Mouse (Mus musculus): ENCODE data around the gene Ell2. TPM values are rescaled to one million over a fixed set of nuclear protein-coding genes. Genes with fewer than 3 reads are reported as not detected.

The Ell2 gene
- 17.7 and 28.9 TPM in 2 replicates for polyA plus RNA-seq (2012; rRNA removed)

DNA sequence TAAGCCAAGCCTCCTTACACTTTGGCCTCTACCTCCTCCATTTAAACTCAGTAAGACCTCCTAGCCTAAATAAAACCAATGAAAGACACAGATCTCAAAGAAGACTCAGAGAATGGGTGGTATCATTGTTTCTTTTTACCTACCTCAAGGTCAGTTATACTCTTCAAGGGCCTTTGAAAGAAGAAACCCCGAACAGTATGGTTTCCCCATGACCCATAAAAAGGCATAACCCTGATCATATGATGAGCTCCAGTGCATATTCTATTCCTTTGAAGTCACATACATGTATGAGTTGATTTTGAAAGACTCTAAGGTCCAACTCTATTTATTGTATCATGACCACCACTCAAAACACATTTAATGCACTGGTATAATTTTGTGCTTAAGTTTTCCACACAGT is at the start of gene Ell2:
Ell2 (plus strand) TSS at position 301 of the 400 bp plus-strand sequence.
- no peak for TF ChIP-seq POLR2A (IDR thresholded peaks at IDR 0.05; ENCODE audit: control insufficient read depth, low read depth, low read length)
- no peak for TF ChIP-seq CTCF (IDR thresholded peaks at IDR 0.05; ENCODE audit: control insufficient read depth, insufficient read depth, insufficient replicate concordance, low read depth, low read length)
- no peaks in the 10 kb centered on the region for H3K27me3 ChIP-seq (ENCODE audit: control insufficient read depth, insufficient read depth, low read length)
- H3K36me3 ChIP-seq (ENCODE audit: control insufficient read depth, insufficient read depth, low read length) = no peaks in the 10 kb centered on the region
- peaks cover 2% of the 10 kb centered on the region for H3K4me1 ChIP-seq (ENCODE audit: control insufficient read depth, insufficient read depth, low read length)
- H3K4me3 ChIP-seq (ENCODE audit: control insufficient read depth, low read depth, low read length) = peak within 1 kb of the TSS; percentile 94
- peak within 1 kb of the TSS; percentile 66 for H3K27ac ChIP-seq (ENCODE audit: control insufficient read depth, insufficient read depth, low read depth, low read length)

DNA sequence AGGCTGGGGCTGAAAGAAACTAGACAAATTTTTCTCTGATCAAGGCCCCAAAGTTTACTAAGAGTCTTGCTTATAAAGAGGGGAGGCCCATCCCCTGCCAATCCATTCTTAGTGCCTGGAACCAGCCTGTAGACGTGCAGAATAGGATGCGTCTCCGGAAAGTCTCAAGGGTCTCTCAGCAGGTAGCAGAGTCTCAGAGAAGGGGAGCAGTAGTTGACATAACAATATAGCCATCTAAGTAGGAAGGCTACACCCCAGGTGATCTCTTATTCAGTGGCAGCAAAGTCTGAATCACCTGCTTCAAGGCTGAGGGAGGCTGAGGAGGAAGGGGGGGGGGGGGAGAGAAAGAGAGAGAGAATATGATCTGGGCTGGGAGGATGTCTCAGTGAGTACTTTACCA is 21.1 kb upstream of the Ell2 start:
- TF ChIP-seq POLR2A (IDR thresholded peaks at IDR 0.05; ENCODE audit: control insufficient read depth, low read depth, low read length) (no peak), CTCF (IDR thresholded peaks at IDR 0.05; ENCODE audit: control insufficient read depth, insufficient read depth, insufficient replicate concordance, low read depth, low read length) (no peak)
- Histone ChIP-seq H3K4me1 (ENCODE audit: control insufficient read depth, insufficient read depth, low read length) (no peaks in the 10 kb centered on the region), H3K4me3 (ENCODE audit: control insufficient read depth, low read depth, low read length) (no peak overlapping the region), H3K27ac (ENCODE audit: control insufficient read depth, insufficient read depth, low read depth, low read length) (no peak overlapping the region), H3K27me3 (ENCODE audit: control insufficient read depth, insufficient read depth, low read length) (no peaks in the 10 kb centered on the region), H3K36me3 (ENCODE audit: control insufficient read depth, insufficient read depth, low read length) (no peaks in the 10 kb centered on the region)

DNA sequence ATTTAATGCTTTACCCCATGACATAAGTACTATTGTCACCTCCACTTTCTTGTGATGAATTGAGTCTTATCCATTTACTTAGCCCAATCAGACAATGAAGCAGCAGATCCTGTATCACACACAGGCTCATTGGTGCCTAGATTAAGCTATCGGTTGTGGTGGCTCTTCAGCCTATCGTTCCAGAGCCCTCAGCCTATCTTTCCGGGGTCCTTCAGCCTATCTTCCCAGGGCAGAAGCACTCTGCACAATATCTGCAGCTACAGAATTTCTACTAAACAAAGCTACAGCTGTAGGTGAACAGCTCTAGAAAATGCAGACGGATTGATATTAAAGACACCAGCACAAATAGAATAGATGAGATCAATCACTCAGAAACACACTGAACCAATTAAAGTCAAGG is 19.6 kb upstream of the Ell2 start:
- TF ChIP-seq CTCF (IDR thresholded peaks at IDR 0.05; ENCODE audit: control insufficient read depth, insufficient read depth, insufficient replicate concordance, low read depth, low read length) (no peak), POLR2A (IDR thresholded peaks at IDR 0.05; ENCODE audit: control insufficient read depth, low read depth, low read length) (no peak)
- no peak overlapping the region for H3K4me3 ChIP-seq (ENCODE audit: control insufficient read depth, low read depth, low read length)
- H3K36me3 ChIP-seq (ENCODE audit: control insufficient read depth, insufficient read depth, low read length) = no peaks in the 10 kb centered on the region
- H3K27ac ChIP-seq (ENCODE audit: control insufficient read depth, insufficient read depth, low read depth, low read length) = no peak overlapping the region
- H3K4me1 ChIP-seq (ENCODE audit: control insufficient read depth, insufficient read depth, low read length) = no peaks in the 10 kb centered on the region
- no peaks in the 10 kb centered on the region for H3K27me3 ChIP-seq (ENCODE audit: control insufficient read depth, insufficient read depth, low read length)

DNA sequence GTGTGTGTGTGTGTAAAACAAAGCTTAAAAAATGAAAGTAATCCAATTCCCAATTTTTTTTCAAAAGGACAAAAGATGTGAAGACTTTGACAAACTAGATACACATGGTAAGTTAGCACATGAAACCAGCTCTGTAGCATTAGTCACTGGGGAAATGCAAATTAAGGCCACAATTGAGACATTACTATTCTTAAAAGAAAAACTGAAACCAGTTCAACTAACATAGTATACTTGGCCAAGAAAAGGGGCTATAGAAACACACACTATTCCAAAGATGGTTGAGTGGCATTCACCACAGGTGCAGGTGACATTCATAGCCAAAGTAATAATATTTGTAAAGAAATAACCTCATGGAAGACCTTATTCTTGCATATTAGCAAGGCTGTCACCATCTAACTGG is 14.9 kb upstream of the Ell2 start:
- TF ChIP-seq CTCF (IDR thresholded peaks at IDR 0.05; ENCODE audit: control insufficient read depth, insufficient read depth, insufficient replicate concordance, low read depth, low read length) = no peak
- no peak for TF ChIP-seq POLR2A (IDR thresholded peaks at IDR 0.05; ENCODE audit: control insufficient read depth, low read depth, low read length)
- no peaks in the 10 kb centered on the region for H3K27me3 ChIP-seq (ENCODE audit: control insufficient read depth, insufficient read depth, low read length)

DNA sequence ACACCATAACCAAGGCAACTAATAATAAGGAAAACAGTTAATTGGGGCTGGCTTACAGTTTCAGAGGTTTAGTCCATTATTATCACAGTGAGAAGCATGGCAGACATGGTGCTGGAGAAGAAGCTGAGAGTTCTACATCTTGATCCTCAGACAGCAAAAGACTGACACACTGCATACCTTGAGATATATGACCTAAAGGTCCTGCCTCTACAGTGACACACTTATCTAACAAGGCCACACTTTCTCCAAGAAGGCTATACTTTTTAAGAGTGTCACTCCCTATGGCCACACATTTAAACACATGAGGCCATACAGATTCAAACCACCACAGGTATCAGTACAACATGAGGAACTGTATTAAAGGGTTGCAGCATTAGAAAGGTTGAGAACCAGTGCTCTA is 13.5 kb upstream of the Ell2 start:
- no peak for TF ChIP-seq CTCF (IDR thresholded peaks at IDR 0.05; ENCODE audit: control insufficient read depth, insufficient read depth, insufficient replicate concordance, low read depth, low read length)
- no peak for TF ChIP-seq POLR2A (IDR thresholded peaks at IDR 0.05; ENCODE audit: control insufficient read depth, low read depth, low read length)
- Histone ChIP-seq H3K4me1 (ENCODE audit: control insufficient read depth, insufficient read depth, low read length) (no peaks in the 10 kb centered on the region), H3K36me3 (ENCODE audit: control insufficient read depth, insufficient read depth, low read length) (no peaks in the 10 kb centered on the region), H3K4me3 (ENCODE audit: control insufficient read depth, low read depth, low read length) (no peak overlapping the region), H3K27ac (ENCODE audit: control insufficient read depth, insufficient read depth, low read depth, low read length) (no peak overlapping the region), H3K27me3 (ENCODE audit: control insufficient read depth, insufficient read depth, low read length) (no peaks in the 10 kb centered on the region)

More for the DNA sequence above, 14.9 kb upstream of the Ell2 start:
- Histone ChIP-seq H3K27ac (ENCODE audit: control insufficient read depth, insufficient read depth, low read depth, low read length) (no peak overlapping the region), H3K36me3 (ENCODE audit: control insufficient read depth, insufficient read depth, low read length) (no peaks in the 10 kb centered on the region), H3K4me3 (ENCODE audit: control insufficient read depth, low read depth, low read length) (no peak overlapping the region), H3K4me1 (ENCODE audit: control insufficient read depth, insufficient read depth, low read length) (no peaks in the 10 kb centered on the region)

DNA sequence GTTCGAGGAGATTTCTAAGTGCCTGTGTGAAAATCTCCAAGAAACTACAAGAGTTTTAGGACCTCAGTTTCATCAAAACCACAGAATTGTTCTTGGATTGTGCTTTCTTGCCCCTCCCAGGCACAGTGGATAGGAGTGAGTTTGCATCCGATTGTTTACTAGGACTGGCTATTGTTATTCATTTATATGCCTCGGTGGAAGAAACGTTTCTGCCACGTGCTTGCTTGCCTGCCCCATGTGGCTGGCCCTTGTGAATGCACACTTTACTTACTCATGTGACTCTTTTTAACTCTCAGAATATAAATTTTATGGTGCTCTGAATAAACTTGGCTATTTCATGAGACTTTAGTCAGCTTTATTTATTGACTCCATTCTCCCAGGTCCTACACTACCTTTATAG is 3.7 kb upstream of the Ell2 start:
- H3K27ac ChIP-seq (ENCODE audit: control insufficient read depth, insufficient read depth, low read depth, low read length) = no peak overlapping the region
- no peaks in the 10 kb centered on the region for H3K36me3 ChIP-seq (ENCODE audit: control insufficient read depth, insufficient read depth, low read length)
- H3K4me1 ChIP-seq (ENCODE audit: control insufficient read depth, insufficient read depth, low read length) = peaks cover 2% of the 10 kb centered on the region; the same call in 1 of the 2 replicates
- no peak for TF ChIP-seq POLR2A (IDR thresholded peaks at IDR 0.05; ENCODE audit: control insufficient read depth, low read depth, low read length)
- TF ChIP-seq CTCF (IDR thresholded peaks at IDR 0.05; ENCODE audit: control insufficient read depth, insufficient read depth, insufficient replicate concordance, low read depth, low read length) = no peak
- no peak overlapping the region for H3K4me3 ChIP-seq (ENCODE audit: control insufficient read depth, low read depth, low read length)
- H3K27me3 ChIP-seq (ENCODE audit: control insufficient read depth, insufficient read depth, low read length) = no peaks in the 10 kb centered on the region

DNA sequence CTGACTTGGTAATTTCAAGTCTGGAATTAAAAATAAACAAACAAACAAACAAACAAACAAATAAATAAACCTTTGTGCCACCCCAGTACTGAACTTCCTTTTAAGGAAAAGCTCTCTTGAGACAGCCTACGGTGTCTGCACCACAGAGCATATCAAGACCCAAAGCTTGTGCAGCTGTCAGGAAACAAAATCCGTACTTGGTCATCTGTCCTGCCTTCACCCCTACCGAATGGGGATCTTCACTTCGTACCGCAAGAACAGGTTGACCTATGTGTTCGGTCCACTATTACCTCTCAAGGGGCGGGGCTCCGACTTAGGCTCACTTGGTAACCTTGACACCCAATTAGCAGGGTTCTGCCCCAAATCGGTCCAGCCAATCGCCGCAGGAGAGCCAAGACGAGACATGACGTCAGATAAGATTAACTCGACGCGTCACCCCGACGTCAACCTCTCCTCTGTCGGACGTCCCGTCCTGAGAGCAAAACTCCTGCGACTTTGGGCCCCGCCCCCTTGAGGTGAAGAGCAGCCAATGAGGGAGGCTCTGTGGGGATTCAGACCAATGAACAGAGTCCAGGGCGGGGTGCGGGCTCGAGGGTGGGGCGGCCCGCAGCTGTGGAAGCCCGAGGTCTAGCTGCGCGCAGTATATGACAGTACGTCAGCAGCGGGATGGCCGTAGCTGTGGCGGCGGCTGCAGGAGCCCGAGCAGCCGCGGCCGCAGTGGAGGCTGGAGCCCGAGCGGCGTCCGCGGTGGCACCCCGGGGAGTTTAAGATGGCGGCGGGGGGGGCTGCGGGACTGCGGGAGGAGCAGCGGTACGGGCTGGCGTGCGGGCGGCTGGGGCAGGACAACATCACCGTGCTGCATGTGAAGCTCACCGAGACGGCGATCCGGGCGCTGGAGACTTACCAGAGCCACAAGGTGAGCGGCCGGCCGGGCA is 592 bp downstream of the Ell2 start:
- TF ChIP-seq CTCF (IDR thresholded peaks at IDR 0.05; ENCODE audit: control insufficient read depth, insufficient read depth, insufficient replicate concordance, low read depth, low read length) (no peak), POLR2A (IDR thresholded peaks at IDR 0.05; ENCODE audit: control insufficient read depth, low read depth, low read length) (peak; percentile 46; the same call in 1 of the 2 replicates)
- no peaks in the 10 kb centered on the region for H3K36me3 ChIP-seq (ENCODE audit: control insufficient read depth, insufficient read depth, low read length)
- H3K4me1 ChIP-seq (ENCODE audit: control insufficient read depth, insufficient read depth, low read length) = peaks cover 2% of the 10 kb centered on the region
- H3K27ac ChIP-seq (ENCODE audit: control insufficient read depth, insufficient read depth, low read depth, low read length) = peak overlapping the region; percentile 66
- peak overlapping the region; percentile 94 for H3K4me3 ChIP-seq (ENCODE audit: control insufficient read depth, low read depth, low read length)
- H3K27me3 ChIP-seq (ENCODE audit: control insufficient read depth, insufficient read depth, low read length) = no peaks in the 10 kb centered on the region
